Mouse (Mus musculus) mammary gland, adult 2 months (tissue): ENCODE data around the gene Olfr1153. TPM values are rescaled to one million over a fixed set of nuclear protein-coding genes. Genes with fewer than 3 reads are reported as not detected.

Source experiments
- polyA plus RNA-seq: library from polyadenylated mRNA; depleted of rRNA; stranded (reverse); fragments of >200 nt; gene quantifications from 2 replicates; pipeline ENCODE4 v1.2.3, GENCODE M21; 2012; ENCODE audit warnings: low replicate concordance; rRNA removed

Gene Olfr1153
- not detected in 2 replicates for polyA plus RNA-seq

GRCm38 (mm10) chr2:87894662-87895061, at the start of gene Olfr1153:
Gene Olfr1153 (plus strand): TSS chr2:87894962.

GRCm38 (mm10) chr2:87855562-87855961, 39.2 kb upstream of the Olfr1153 start, which contains the start of gene Olfr1151:
Gene Olfr1151 (plus strand): TSS chr2:87855862.

GRCm38 (mm10) chr2:87866192-87866591, 28.6 kb upstream of the Olfr1153 start, which contains the start of gene Olfr1152:
Gene Olfr1152 (plus strand): TSS chr2:87866492.

GRCm38 (mm10) chr2:87905066-87905465, 10.3 kb downstream of the Olfr1153 start, which contains the start of gene Olfr1154:
Gene Olfr1154 (minus strand): TSS chr2:87905166.

GRCm38 (mm10) chr2:87945037-87945436, 50.3 kb downstream of the Olfr1153 start, which contains the start of gene Olfr1155:
Gene Olfr1155 (minus strand): TSS chr2:87945137.

Other genes starting within 250 kb of the Olfr1153 start
- not detected in 2 replicates for gene Olfr1133, start 247.6 kb upstream of the Olfr1153 start, polyA plus RNA-seq
- gene Olfr1134, start 236.5 kb upstream of the Olfr1153 start, polyA plus RNA-seq, result not detected in 2 replicates
- gene Olfr1135, start 221.3 kb upstream of the Olfr1153 start, polyA plus RNA-seq, result not detected in 2 replicates
- gene Olfr1136, start 201.0 kb upstream of the Olfr1153 start, polyA plus RNA-seq, result not detected in 2 replicates
- not detected in 2 replicates for gene Olfr1137, start 181.8 kb upstream of the Olfr1153 start, polyA plus RNA-seq
- not detected in 2 replicates for gene Olfr1138, start 155.0 kb upstream of the Olfr1153 start, polyA plus RNA-seq
- gene Olfr1140, start 151.2 kb upstream of the Olfr1153 start, polyA plus RNA-seq, result not detected in 2 replicates
- not detected in 2 replicates for gene Olfr1141, start 141.0 kb upstream of the Olfr1153 start, polyA plus RNA-seq
- gene Olfr152, start 115.5 kb upstream of the Olfr1153 start, polyA plus RNA-seq, result not detected in 2 replicates
- gene Olfr1143, start 94.4 kb upstream of the Olfr1153 start, polyA plus RNA-seq, result not detected in 2 replicates
- not detected in 2 replicates for gene Olfr1145, start 85.1 kb upstream of the Olfr1153 start, polyA plus RNA-seq
- not detected in 2 replicates for gene Olfr1148, start 64.4 kb upstream of the Olfr1153 start, polyA plus RNA-seq
- gene Olfr1150-ps1, start 51.0 kb upstream of the Olfr1153 start, polyA plus RNA-seq, result not detected in 2 replicates
- gene Olfr1151, start 39.1 kb upstream of the Olfr1153 start, polyA plus RNA-seq, result not detected in 2 replicates
- gene Olfr1152, start 28.5 kb upstream of the Olfr1153 start, polyA plus RNA-seq, result not detected in 2 replicates
- not detected in 2 replicates for gene Olfr1154, start 10.2 kb downstream of the Olfr1153 start, polyA plus RNA-seq
- not detected in 2 replicates for gene Olfr1155, start 50.2 kb downstream of the Olfr1153 start, polyA plus RNA-seq
- gene Olfr1156, start 58.1 kb downstream of the Olfr1153 start, polyA plus RNA-seq, result not detected in 2 replicates
- gene Olfr1157, start 73.3 kb downstream of the Olfr1153 start, polyA plus RNA-seq, result not detected in 2 replicates
- gene Olfr74, start 79.7 kb downstream of the Olfr1153 start, polyA plus RNA-seq, result not detected in 2 replicates
- gene Olfr1158, start 95.2 kb downstream of the Olfr1153 start, polyA plus RNA-seq, result not detected in 2 replicates
- gene Olfr1160, start 113.3 kb downstream of the Olfr1153 start, polyA plus RNA-seq, result not detected in 2 replicates
- not detected in 2 replicates for gene Olfr1161, start 127.8 kb downstream of the Olfr1153 start, polyA plus RNA-seq
- gene Olfr73, start 142.7 kb downstream of the Olfr1153 start, polyA plus RNA-seq, result not detected in 2 replicates
- not detected in 2 replicates for gene Olfr1162, start 156.2 kb downstream of the Olfr1153 start, polyA plus RNA-seq
- gene Olfr1163, start 176.9 kb downstream of the Olfr1153 start, polyA plus RNA-seq, result not detected in 2 replicates
- gene Olfr1164, start 199.0 kb downstream of the Olfr1153 start, polyA plus RNA-seq, result not detected in 2 replicates
- not detected in 2 replicates for gene Olfr1166, start 233.3 kb downstream of the Olfr1153 start, polyA plus RNA-seq